Mouse (Mus musculus) cerebellum, adult 9-11 months (tissue): ENCODE results near the gene Fbxl21.

ENCODE experiments used
- DNase-seq: peaks from one replicate; pipeline ENCODE4 v3.0.0; 2022

The Fbxl21 gene

DNA sequence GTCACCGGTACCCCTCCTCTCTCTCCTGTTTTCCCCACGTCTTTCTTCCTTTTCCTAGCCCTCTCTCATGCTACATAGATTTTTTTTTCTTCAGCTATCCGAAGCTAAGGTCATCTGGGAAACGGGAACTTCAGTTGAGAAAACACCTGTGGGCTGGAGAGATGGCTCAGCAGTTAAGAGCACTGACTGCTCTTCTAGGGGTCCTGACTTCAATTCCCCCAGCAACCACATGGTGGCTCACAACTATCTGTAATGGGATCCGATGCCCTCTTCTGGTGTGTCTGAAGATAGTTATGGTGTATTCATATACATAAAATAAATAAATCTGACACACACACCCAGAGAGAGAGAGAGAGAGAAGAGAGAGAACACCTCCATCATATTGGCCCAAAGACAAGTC lies 13.3 kb downstream of the Fbxl21 start:
- no peak for DNase-seq

DNA sequence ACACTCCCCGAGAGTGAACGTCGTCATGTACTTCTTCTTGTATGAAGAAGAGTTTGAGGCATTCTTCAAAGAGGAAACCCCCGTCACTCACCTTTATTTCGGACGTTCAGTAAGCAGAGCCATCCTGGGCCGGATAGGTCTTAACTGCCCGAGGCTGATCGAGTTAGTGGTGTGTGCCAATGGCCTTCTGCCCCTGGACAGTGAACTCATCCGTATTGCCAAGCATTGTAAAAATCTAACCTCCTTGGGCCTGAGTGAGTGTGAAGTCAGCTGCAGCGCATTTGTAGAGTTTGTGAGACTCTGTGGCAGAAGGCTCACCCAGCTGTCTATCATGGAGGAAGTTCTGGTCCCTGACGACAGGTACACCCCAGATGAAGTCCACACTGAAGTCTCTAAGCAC lies 14.8 kb downstream of the Fbxl21 start:
- no peak for DNase-seq

DNA sequence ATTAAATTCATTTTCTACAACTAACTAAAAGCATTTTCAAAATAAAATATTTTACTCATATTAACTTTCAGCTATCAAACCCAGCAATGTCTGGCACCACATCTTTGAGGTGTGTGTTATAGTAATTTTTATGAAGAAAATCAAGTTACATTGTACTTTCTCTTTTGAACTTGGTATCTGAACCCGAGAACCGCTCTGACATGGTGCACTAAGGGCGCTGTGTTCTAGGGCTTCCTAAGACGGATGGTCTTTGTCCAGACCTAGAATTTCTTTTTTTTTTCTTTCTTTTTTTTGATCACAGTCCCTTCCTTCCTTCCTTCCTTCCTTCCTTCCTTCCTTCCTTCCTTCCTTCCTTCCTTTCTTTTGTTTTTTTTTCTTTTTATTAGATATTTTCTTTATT lies 17.6 kb downstream of the Fbxl21 start:
- DNase-seq: no peak

DNA sequence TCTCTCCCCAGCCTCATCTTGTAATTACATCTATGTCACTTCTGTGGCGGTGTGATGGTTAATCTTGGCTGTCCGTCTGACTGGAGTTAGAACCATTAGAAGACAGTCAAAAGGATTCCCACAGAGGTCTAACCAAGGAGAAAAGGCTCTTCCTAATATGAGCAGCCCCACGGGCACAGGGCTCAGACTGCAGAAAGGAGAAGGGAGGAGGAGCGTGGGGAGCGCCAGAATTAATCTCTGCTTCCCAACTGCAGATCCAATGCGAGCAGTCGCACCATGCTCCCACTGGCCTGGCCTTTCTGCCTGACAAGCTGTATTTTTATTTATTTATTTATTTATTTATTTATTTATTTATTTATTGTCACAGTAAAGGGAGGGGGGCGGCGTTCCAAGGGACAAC lies 21.5 kb downstream of the Fbxl21 start:
- DNase-seq: no peak

DNA sequence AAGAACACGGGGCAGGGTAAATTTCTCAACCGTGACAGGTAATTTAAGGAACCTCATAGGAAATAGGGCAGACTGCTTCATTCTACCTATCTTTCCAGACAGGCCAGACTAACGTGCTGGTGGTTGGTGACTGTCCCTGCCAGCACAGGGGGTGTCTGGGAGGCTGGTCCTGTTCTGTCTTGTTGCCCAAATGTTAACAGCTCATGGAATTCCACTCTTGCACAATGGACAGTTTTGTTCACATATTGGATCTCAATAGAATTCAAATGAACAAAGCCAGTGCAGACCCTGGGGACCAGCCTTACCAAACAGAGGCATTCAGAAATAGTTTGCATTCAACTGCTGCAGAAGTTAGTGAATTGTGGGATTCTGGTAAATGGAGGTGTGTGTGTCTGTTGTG lies 22.7 kb downstream of the Fbxl21 start:
- DNase-seq: no peak

DNA sequence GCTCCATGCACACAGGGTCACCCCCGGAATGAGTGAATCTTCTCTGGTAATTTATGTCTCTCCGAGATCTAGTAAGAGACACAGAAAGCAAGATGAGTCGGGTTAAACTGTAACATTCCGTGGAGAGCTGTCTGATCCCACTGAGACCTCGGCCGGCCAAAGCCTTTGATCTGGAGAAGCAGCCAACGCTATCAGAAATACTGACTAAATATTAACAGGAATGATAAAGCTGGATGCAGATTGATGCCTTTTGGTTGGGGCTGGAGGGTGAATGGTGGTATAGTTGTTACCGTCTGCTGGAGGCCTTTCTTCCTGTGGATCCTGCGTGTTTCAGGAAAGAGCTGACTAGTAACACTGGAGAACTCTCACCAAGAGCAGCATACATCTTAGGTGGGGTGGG lies 26.1 kb downstream of the Fbxl21 start, which contains the start of gene Lect2:
TSS of gene Lect2 (minus strand) at position 102 of the 400 bp plus-strand sequence.
- no peak for DNase-seq

DNA sequence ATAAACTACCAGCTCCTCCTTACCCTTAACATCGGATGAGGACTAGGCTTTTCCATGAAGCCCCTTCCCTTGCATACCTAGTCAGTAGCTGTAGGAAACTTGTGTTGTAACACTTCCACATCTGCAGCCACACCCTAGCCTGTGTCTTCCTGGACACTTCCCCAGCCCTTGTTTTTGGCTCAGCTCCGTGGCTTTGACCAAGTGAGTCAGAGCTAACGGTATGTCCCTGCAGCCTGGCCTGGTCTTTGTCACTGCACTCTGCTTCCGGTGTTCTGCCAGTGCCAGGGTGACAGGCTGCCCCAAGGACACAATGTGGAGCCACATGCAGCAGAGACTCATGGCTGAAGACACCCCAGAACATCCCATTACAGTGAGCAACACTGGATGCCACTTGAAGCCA lies 27.1 kb downstream of the Fbxl21 start:
- no peak for DNase-seq

DNA sequence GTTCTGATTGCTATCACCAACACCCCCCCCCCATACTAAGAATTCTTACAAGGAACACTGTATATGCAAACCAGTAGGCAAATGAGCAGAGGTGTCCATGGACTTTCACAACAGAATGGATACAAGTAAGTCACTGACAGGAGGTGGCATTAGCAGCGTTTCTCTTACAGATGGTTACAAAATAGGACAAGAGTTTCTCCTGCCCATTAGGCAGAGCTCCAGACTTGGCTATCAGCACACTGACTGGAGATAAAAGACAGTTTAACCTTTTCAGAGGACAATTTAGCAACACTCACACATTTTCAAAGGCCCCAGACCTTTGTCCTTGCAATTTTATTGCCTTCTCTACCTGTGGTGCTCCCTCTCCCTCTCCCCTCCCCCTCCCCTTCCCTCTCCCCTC lies 28.3 kb downstream of the Fbxl21 start:
- DNase-seq: peak; percentile 6

DNA sequence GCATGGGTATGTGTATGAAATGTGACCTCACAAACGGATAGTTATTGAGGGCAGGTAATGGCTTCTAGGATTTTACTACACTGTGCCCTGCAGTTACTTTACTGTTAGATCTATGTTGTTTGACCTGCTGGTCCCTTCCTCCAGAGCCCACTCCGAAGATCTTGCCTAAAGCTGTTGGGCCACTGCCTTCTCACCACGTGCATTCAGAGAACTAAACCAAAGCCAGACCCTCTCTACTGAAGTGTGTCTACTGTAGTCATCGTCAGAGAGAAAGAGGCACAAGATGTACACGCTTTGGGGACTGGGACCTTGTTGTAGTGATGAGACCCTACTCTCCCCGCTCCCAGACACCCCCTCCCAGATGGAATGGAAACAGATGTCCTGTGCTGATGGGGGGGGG lies 29.4 kb downstream of the Fbxl21 start:
- no peak for DNase-seq

DNA sequence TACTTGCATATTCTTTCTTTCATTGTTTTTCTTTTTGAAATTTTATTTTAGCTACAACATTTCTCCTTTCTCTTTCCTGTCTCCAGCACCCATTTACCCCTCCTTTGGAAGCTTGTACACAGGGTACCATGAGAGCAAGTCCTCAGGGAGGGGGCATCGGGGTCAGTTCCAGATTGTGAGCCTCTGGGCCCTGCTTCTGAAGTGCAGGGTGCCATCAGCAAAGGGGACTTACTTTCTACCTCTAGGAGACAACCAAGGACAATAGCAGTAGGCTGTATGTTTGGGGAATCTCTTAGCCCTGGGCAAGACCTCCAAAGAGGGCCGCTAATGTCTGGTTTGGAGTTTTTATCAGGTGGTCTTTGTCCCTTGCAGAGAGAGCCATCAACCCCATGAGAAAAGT lies 31.7 kb downstream of the Fbxl21 start:
- DNase-seq: no peak

DNA sequence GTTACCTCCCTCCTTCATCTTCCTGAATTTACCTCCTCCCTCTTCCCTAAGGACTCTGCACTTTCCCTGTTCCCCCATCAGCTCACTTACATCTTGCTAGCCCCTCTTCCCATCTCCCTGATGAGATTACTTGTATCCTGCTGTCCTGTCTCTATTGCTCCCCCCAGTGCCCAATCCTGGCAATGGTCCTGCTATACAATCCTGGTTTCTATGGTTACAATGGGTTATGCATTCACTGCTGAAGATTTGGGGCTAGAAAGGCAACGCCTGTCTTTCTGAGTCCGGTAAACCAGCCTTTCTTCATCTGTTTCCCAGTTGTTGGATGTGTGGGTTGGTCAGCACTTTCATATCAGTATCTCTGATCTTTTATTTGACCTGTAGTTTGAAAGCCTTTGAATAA lies 32.1 kb downstream of the Fbxl21 start:
- DNase-seq: peak; percentile 11

DNA sequence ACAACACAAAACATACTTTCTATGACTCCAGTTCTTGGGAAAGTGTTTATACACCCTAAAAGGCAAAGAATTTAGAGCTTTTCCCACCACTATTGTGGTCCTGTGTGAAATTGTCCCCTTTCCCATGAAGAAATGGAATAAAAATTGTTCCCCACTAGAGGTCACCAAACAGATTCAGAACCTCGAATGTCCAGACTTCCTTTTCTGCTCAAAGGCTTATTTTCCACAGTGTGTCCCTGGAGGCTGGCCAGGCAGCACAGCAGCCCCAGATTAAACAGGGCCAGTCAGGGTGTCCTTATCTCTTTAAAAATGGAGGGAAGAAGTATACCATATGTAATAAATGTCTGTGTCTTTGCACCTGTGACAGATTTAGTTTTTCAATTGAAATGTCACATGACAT lies 33.7 kb downstream of the Fbxl21 start:
- peak; percentile 18 for DNase-seq

DNA sequence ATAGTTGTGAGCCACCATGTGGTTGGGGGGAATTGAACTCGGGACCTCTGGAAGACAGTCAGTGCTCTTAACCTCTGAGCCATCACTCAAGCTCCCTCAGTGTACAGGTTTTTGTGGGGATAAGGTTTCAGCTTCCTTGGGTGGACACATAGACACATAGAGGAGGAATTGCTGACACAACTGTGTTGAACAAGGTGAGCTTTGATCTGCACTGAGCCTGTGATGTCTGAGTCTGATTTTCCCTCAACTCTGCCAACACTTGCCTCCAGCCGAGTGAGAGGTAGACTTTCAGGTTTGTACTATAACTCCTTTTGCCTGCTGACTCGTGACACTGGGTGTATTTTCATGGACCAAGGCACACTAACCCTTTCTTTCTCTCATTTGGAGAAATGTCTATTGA lies 34.4 kb downstream of the Fbxl21 start:
- DNase-seq: no peak

DNA sequence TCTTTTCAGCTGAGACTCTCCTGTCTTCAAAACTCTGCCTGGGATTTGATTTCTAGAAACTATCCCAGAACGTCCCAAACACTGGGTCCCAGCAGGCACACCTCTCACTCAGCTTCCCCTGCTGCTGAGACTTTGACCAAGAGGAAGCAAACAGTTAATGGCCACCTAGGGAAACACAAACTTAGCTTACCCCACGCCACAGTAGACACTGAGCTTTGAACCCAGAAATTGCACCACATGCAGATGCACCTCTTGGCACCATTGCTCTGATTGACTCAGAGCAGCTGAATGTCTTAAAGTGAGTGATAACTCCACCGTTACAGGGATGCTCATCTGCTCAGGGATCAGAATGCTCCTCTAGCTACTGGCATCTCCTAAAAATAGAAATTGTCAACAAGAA lies 36.5 kb downstream of the Fbxl21 start:
- DNase-seq: no peak

DNA sequence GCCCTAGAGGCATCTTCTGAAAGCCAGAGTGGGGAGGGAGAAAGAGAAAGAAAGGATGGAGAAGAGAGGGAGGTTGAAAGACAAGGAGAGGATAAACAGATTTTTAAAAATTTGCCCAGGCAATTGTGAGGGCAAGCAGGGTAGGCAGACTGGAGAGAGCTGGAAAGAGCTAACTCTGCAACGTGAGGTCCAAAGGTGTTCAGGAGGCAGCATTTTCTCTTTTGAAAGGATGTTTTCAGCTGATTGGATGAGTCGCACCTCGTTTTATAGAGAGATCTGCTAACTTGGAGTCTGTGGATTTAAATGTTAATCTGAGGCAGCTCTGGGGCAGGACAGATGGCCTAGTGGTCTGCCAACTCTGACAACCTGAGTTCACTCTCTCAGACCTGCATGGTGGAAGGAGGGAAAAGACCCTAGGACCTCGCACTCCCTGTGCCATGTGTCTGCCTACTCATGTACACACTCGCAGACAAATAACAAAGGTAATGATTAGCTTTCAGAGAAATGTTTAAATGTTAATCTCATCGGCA lies 37.6 kb downstream of the Fbxl21 start:
- DNase-seq: no peak

DNA sequence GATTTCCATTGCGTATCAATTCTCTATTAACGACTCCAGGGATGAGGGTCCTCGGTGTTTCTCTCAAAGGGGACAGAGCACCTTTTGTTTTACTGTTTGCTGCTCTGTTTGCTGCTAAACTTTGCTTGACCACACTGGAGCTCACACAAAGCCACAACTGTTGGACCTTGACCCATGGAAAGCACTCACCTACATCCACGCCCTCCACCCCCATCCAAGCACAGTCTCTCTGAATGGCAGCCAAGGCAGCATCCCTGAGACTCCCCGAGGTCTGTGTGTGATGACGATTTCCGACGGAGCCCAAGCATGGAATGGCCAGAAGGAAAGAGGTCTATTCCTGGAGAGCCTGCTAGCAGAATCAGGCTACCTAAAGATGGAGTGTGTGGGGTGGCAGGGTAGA lies 38.9 kb downstream of the Fbxl21 start:
- DNase-seq: no peak

DNA sequence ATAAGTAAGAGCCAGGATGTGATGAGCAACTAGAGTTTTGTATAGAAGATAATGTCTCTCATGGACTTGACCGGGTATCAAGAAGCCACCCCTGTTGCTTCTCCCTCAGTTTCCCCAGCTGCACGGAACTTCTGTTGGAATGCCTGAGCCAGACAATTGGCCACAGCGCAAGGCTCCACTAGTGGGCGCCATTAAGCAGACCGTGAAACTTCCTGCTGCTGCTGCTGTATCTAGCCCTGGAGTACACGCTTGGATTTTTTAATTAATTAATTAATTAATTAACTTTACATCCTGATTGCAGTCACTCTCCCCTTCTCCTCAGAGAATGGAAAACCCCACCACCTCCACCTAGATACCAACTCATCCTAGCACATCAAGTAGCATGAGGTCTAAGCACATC lies 40.8 kb downstream of the Fbxl21 start:
- DNase-seq: no peak

DNA sequence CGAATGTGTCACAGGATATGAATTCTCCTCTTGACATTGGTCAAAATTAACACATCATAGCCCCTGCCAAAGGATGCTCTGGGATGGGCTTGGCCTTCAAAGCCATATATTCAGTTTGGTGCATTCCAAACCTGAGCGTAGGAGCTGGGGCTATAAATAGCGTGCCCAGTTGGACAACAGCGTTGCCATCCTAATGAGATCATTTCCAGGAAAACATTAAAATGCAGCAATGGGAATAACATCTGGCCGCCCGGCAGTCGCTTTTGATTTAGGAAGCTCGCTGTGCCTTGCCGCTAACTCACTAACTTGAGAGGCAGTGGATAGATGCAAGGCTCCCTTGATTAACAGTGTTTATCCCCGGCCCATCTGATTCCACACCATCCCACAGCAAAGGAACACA lies 44.1 kb downstream of the Fbxl21 start:
- DNase-seq: no peak

DNA sequence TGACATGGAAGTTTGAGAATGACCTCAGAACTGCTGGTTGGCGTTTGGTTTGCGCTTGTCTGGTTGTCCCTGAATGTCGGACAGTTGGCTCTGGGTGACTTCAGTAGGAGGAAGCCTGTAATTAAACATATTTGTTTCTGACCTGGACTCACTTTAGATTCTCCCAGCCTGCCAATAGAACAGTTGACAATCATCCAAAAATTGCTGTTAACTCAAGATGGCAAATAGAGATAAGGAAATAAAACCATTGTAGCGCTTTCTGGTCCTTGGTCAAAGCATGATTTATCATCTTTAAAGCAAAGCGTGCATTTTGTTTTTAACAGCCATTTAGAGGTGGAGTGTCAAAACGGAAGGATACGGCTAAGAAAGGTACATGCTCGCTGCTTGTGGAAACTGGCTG lies 49.4 kb downstream of the Fbxl21 start:
- no peak for DNase-seq

DNA sequence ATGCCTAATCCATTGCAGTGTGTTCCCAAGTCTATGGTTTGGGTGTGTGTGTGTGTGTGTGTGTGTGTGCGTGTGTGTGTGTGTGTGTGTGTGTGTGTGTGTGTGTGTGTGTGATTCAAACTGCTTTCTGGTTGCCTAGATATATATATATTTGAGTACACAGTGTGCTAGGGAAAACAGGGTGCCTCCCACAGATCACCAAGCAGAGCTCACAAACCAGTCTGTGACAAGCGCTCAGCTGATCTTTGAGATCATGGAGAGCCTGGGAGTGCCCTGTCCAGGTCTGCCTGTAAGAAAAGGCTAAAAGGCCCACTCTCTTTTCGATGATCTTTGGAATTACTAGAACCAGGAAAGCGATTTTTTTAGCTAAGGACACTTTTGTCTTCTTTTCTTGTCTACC lies 52.8 kb downstream of the Fbxl21 start:
- DNase-seq: no peak

DNA sequence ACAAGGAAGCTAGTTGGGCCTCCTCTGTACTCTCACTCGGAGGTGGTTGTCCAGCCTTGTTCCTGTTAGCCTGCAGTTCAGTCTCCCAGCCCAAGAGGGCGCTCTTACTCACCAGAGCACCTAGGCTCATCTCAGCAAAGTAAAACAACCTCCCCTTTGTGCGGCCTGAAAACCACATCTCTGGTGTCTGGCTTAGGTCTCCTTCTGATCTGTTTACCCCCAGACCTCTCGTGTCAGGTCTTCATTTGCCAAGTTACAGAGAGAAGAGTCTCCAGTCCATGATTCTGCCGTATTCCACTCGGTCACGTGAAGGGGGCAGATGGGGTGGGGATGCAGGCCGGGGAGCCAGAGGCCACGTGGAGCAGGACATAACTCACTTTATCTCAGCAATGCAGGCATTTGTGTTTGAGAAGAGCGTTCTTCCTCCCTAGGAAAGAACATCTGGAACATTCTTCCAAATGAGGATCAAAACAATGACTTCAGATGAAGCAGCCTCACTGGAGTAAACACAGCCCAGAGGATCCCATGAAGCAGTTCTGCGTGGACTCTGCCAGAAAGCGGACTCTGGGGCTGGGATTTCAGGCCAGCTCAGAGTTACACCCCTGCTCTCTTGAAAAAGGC lies 53.5 kb downstream of the Fbxl21 start:
- peak; percentile 14 for DNase-seq

DNA sequence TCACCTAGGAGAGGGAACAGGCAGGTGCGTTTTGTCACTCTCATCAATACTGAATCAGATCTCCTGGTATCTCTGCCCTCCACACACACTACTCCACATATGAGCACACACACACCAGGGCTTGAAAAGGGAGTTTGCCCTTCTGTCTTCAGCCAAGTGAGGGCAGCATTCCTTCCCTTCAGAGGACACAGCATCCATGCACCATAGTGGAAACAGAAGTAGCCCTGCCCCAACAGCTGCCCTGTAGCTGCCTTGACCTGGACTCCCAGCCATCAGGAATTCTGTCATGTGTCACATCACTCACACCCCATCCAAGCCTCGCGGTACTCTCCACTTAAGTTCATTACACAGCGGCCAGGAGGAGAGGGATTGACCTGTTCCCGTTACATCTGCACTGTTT lies 55.8 kb downstream of the Fbxl21 start:
- DNase-seq: no peak

DNA sequence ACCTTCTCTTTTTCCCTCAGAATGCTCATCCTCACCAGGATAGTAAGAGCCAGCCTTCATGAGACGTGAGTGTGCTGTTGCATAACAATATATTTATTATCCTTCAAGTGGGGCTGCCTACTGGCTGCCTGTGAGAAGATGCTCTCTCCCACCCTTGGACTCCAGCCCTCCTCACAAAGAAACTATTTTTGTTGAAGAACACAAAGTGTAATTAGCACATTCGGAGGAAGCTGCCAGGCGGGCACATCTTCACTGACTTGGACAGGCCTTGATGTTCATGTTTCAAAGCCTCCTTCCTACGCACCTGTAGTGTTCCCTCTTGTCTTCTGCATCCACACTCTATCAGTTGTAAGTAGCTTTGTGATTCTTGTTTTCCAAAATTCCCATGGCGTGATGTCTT lies 58.2 kb downstream of the Fbxl21 start:
- DNase-seq: no peak

DNA sequence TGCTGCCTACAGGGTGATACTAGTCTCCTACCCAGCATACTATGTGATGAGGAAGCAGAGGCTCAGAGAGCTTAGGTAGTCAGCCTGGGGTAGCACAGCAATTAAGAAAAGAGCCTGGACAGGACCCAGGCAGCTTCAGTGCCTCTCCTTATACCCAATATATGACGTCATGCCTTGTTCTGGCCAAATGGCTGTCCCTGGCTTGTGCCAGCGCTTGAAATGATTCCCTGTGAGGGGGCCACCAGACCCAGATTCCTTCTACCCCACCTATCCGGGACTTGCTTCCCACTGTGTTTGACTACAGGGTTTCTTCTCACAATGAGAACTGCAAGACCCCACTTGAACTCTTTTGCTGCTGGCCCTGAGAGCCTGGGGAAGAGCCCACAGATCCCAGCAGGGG lies 59.2 kb downstream of the Fbxl21 start:
- DNase-seq: no peak

DNA sequence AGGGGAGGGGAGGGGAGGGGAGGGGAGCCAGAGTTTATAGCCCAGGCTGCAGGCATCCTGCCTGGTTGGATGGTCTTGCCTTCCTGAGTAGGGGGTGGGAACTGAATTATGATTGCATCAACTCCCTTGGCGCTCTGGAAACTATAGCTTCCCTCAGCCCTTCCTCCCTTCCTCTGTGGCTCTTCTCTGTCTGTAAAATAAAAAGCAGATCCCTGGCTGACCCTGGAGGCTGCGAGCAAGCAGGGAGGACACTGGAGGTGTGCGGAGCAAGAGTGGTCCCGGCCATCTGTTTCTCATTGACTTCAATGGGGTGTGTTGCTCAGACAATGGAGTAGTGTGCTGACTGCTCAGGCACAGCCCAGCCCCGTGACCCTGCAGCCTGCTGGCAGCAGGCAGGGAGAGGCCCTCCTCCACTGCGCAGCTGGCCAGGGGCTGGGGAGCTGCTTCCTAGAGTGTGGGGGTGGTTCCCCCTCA lies 59.7 kb downstream of the Fbxl21 start:
- no peak for DNase-seq
